Mouse (Mus musculus) CH12.LX (cell line): ENCODE measurements at regions not wholly inside any gene's neighbourhood (a gene's known extent, or its start where the extent isn't known, plus 50 kb on each side); places are given as distances from the start of the nearest gene placed in this dataset.

ENCODE experiments used
- CTCF ChIP-seq, 2 experiments: IDR thresholded peaks in 1 of 2; conservative IDR thresholded peaks in 1 of 2; 2 replicates each; pipeline ENCODE4 v1.5.1; 2011 to 2012; ENCODE audit warnings: low read depth in 2 of 2, low read length in 2 of 2, improper control_type of control experiment in 1 of 2, inconsistent platforms in 1 of 2, mild to moderate bottlenecking in 1 of 2, moderate library complexity in 1 of 2
- E2F4 ChIP-seq: IDR thresholded peaks from 2 replicates; pipeline ENCODE4 v1.6.1; 2011; ENCODE audit warnings: low read depth, low read length, improper control_type of control experiment; ENCODE audit not compliant: insufficient replicate concordance
- MAFK ChIP-seq: IDR thresholded peaks from 2 replicates; pipeline ENCODE4 v1.6.1; 2011; ENCODE audit warnings: low read length, improper control_type of control experiment; ENCODE audit not compliant: insufficient replicate concordance
- MYC ChIP-seq: IDR thresholded peaks from 2 replicates; pipeline ENCODE4 v1.6.1; 2011; ENCODE audit warnings: low read depth, mild to moderate bottlenecking, improper control_type of control experiment, low read length
- NRF1 ChIP-seq: IDR thresholded peaks from 2 replicates; pipeline ENCODE4 v1.6.1; 2014; ENCODE audit warnings: low read depth, mild to moderate bottlenecking, inconsistent platforms, low read length, improper control_type of control experiment, moderate library complexity
- POLR2A ChIP-seq: IDR thresholded peaks from 2 replicates; pipeline ENCODE4 v1.6.1; 2011; ENCODE audit warnings: low read depth, mild to moderate bottlenecking, improper control_type of control experiment, low read length
- RCOR1 ChIP-seq: conservative IDR thresholded peaks from 2 replicates; pipeline ENCODE4 v1.6.1; 2012; ENCODE audit warnings: low read depth, mild to moderate bottlenecking, inconsistent platforms, low read length, improper control_type of control experiment
- TCF12 ChIP-seq: IDR thresholded peaks from 2 replicates; pipeline ENCODE4 v1.6.1; 2014; ENCODE audit warnings: low read depth, mild to moderate bottlenecking, inconsistent platforms, low read length, improper control_type of control experiment
- ZC3H11A ChIP-seq: IDR thresholded peaks from 2 replicates; pipeline ENCODE4 v1.6.1; 2012; ENCODE audit warnings: low read depth, mild to moderate bottlenecking, inconsistent platforms, low read length, improper control_type of control experiment
- ZNF384 ChIP-seq: IDR thresholded peaks from 2 replicates; pipeline ENCODE4 v1.6.1; 2012; ENCODE audit warnings: low read depth, low read length, improper control_type of control experiment, inconsistent platforms

- TF ChIP-seq E2F4 (no peak), MAFK (no peak), ZNF384 (no peak), TCF12 (no peak), POLR2A (no peak), ZC3H11A (no peak), MYC (no peak), RCOR1 (no peak), CTCF (conservative IDR thresholded peaks at IDR 0.05 in 1 of 2, IDR thresholded peaks at IDR 0.05 in 1 of 2; ENCODE audit: low read depth in 2 of 2, low read length in 2 of 2) (no peak), NRF1 (no peak)
Observed at GRCm38 (mm10) chr15:52785196-52785595, 1099.5 kb upstream of the Gm7489 start.
